Mouse (Mus musculus) large intestine, adult 2 months (tissue): ENCODE measurements around the gene Zfp983. TPM values are rescaled to one million over a fixed set of nuclear protein-coding genes. Genes with fewer than 3 reads are reported as not detected.

Experiments used
- polyA plus RNA-seq: library from polyadenylated mRNA; depleted of rRNA; stranded (reverse); fragments of >200 nt; gene quantifications from 2 replicates; pipeline ENCODE4 v1.2.3, GENCODE M21; 2012; rRNA removed

Zfp983 gene
- polyA plus RNA-seq, 1 experiment = 0.48 TPM

Other genes with a start within 250 kb of the Zfp983 start
- 1.4 and 1.8 TPM in 2 replicates for gene Zfp54, start 227.4 kb upstream of the Zfp983 start, polyA plus RNA-seq
- 0.83 and 1.3 TPM in 2 replicates for gene Zfp51, start 200.2 kb upstream of the Zfp983 start, polyA plus RNA-seq
- gene Zfp53, start 161.6 kb upstream of the Zfp983 start, polyA plus RNA-seq = 1.9 and 3.8 TPM in 2 replicates
- gene Zfp52, start 115.1 kb upstream of the Zfp983 start, polyA plus RNA-seq = 0.32 and 0.36 TPM in 2 replicates
- 1.4 and 2.4 TPM in 2 replicates for gene Zfp948, start 83.6 kb upstream of the Zfp983 start, polyA plus RNA-seq
- gene Gm10226, start 41.2 kb downstream of the Zfp983 start, polyA plus RNA-seq = not detected in 2 replicates
- gene Zfp760, start 57.1 kb downstream of the Zfp983 start, polyA plus RNA-seq = 0.87 and 0.97 TPM in 2 replicates
- 0.21 and 0.69 TPM in 2 replicates for gene Zfp229, start 80.2 kb downstream of the Zfp983 start, polyA plus RNA-seq
- gene Zfp820, start 195.1 kb downstream of the Zfp983 start, polyA plus RNA-seq = 0.10 and 0.30 TPM in 2 replicates